Mouse (Mus musculus) cerebellum, adult 2 months (tissue): ENCODE data around the gene Hrc.

Experiments used
- CTCF ChIP-seq: fragments of 200-500 bp; IDR thresholded peaks from 2 replicates; pipeline ENCODE4 v1.5.1; 2011; ENCODE audit warnings: low read depth, mild to moderate bottlenecking, control low read depth, low read length, moderate library complexity, borderline replicate concordance; ENCODE audit not compliant: insufficient read depth
- POLR2A ChIP-seq: fragments of 200-500 bp; IDR thresholded peaks from 2 replicates; pipeline ENCODE4 v1.6.1; 2011; ENCODE audit warnings: low read length, control low read depth, borderline replicate concordance; ENCODE audit not compliant: insufficient read depth

- TF ChIP-seq CTCF = no peak
- no peak for TF ChIP-seq POLR2A
Observed at GRCm38 (mm10) chr7:45297563-45297962, 37.5 kb upstream of the Hrc start.
